Mouse (Mus musculus) lung, embryonic 16.5 days (tissue): Measurements from ENCODE around the gene Gng13. TPM values are rescaled to one million over a fixed set of nuclear protein-coding genes. Genes with fewer than 3 reads are reported as not detected.

ENCODE experiments used
- ATAC-seq: fragments of 200-750 bp; cut with Nextera tagmentation; 2 replicates; pipeline ENCODE4 v1.8.0; 2017; ENCODE audit warnings: low read depth, mild to moderate bottlenecking, moderate library complexity
- H3K27ac ChIP-seq: fragments of 300-500 bp; sonication (generic); 2 replicates; pipeline ENCODE4 v1.5.1; 2014; ENCODE audit warnings: mild to moderate bottlenecking, control low read depth, low read length
- H3K27me3 ChIP-seq: fragments of 300-500 bp; sonication (generic); 2 replicates; pipeline ENCODE4 v1.6.1; 2014; ENCODE audit warnings: low read depth, low read length, mixed read lengths; ENCODE audit not compliant: control insufficient read depth, insufficient read depth
- H3K36me3 ChIP-seq: fragments of 300-500 bp; sonication (generic); 2 replicates; pipeline ENCODE4 v1.6.1; 2014; ENCODE audit warnings: low read length; ENCODE audit not compliant: control insufficient read depth, insufficient read depth
- H3K4me1 ChIP-seq: fragments of 300-500 bp; sonication (generic); replicated peaks from 2 replicates; pipeline ENCODE4 v1.6.1; 2014; ENCODE audit warnings: low read length, mixed read lengths; ENCODE audit not compliant: control insufficient read depth, insufficient read depth
- H3K4me2 ChIP-seq: fragments of 300-500 bp; sonication (generic); 2 replicates; pipeline ENCODE4 v1.6.1; 2014; ENCODE audit warnings: low read depth, low read length, control low read depth
- H3K4me3 ChIP-seq: fragments of 300-500 bp; sonication (generic); 2 replicates; pipeline ENCODE4 v1.5.1; 2014; ENCODE audit warnings: mild to moderate bottlenecking, low read length, control low read depth
- H3K9ac ChIP-seq: fragments of 300-500 bp; sonication (generic); 2 replicates; pipeline ENCODE4 v1.6.1; 2014; ENCODE audit warnings: low read length, control low read depth
- H3K9me3 ChIP-seq: fragments of 300-500 bp; sonication (generic); 2 replicates; pipeline ENCODE4 v1.6.1; 2016; ENCODE audit warnings: low read length; ENCODE audit not compliant: control insufficient read depth
- WGBS: fragments of 180-500 bp; shearing (Covaris S2); extraction: QIAGEN DNeasy Blood & Tissue Kit; methylation state at CpG from one replicate; pipeline ENCODE4 v1.1.7; 2014; 5-methylcytosine and 5-hydroxymethylcytosine counted together
- microRNA-seq: library from miRNA; unstranded; fragments of <30 nt; microRNA quantifications from one replicate; pipeline ENCODE4, GENCODE M21; 2016
- polyA plus RNA-seq: library from polyadenylated mRNA; unstranded; fragments of >200 nt; fragmentation: Nextera tagmentation; extraction: Ambion mirVana; gene quantifications from 2 replicates; pipeline ENCODE4 v1.2.1, GENCODE M21; 2015

The Gng13 gene
- polyA plus RNA-seq, 1 experiment from 2014 or later, result 2.8 TPM

DNA sequence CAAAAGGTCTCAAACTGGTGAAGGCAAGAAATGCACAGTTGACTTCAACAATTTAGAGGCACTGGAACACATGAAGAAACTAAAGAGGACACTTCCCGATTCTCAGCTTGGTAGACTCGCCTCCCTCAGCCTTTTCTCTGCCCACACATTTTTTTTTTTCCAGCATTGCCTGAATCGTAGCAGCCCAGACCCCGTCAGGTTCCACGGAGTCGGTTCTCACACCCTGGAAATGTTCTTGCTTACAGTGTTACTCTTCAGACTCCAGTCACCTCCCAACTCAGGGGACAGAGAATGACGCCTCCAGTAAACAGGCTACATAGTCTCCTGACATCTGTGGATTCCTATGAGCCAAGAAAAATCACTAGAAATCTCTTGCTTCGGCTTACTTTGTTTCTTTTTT lies 43.2 kb downstream of the Gng13 start:
- no peak for ATAC-seq
- Histone ChIP-seq H3K9ac (no peak overlapping the region), H3K4me1 (peaks cover 6% of the 10 kb centered on the region), H3K4me3 (no peak overlapping the region), H3K27ac (no peak overlapping the region), H3K27me3 (no peaks in the 10 kb centered on the region), H3K36me3 (no peaks in the 10 kb centered on the region), H3K9me3 (no peaks in the 10 kb centered on the region), H3K4me2 (no peak overlapping the region)
- 62% methylated on average over 8 of the region's 8 CpGs for WGBS

DNA sequence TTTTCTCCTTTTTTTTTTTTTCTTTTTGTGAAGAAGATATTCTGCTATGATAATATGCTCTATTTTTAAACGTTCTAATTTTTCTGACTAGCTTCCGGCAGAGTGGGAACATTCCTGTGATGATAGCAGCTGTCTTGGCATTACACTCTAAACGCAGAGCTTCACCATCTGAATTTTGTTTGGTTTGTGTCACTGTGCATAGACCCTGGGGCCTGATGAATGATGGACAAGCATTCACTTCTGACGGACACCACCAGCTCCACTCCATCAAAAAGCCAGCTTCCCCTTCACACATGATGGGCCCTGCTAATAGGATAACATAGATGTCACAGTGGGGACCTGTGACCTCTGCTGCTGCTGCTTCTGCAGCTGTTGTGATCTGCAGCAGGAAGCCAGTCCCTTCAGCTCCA lies 44.6 kb downstream of the Gng13 start:
- H3K4me2 ChIP-seq, result no peak overlapping the region
- no peaks in the 10 kb centered on the region for H3K36me3 ChIP-seq
- H3K27me3 ChIP-seq, result no peaks in the 10 kb centered on the region
- no peaks in the 10 kb centered on the region for H3K4me1 ChIP-seq
- H3K9ac ChIP-seq, result no peak overlapping the region
- WGBS, result 21% methylated on average over 4 of the region's 4 CpGs
- H3K27ac ChIP-seq, result no peak overlapping the region
- H3K4me3 ChIP-seq, result no peak overlapping the region
- no peaks in the 10 kb centered on the region for H3K9me3 ChIP-seq
- ATAC-seq, result no peak

DNA sequence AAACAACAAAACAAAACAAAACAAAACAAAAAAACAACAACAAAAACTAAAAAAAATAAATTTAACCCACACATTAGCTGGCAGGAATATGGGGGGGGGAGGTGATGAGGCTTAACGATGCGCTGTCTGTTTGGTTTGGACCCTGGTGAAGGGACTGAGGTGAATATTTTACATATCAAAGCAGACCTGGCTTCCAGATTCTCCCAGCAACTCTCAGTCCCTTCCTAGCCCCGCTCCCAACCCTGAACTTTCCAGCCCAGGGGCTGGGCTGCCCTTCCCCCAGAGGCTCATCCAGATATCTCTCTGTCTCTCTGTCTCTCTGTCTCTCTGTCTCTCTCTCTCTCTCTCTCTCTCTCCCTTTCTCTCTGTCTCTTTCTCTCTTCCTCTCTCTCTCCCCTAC lies 45.6 kb downstream of the Gng13 start:
- 51% methylated on average over 3 of the region's 3 CpGs for WGBS

DNA sequence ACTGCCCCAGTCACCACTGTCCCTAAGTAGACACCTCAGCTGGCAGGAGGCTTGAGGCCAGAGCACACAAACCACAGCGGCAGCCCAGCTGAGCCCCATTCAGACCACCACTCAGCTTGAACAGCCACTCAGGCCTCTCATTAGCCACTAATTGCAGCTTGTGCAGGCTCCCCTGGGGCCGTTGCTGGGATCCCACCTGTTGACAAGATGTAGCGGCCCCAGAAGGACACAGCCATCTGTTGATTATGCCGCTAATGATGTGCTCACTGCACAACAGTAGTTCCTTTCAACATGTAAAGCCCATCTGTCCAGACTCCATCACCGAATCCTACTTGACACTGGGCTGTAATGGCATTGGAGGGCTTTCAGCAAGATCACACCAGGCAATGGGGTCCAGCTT lies 48.9 kb downstream of the Gng13 start:
- H3K27me3 ChIP-seq, result no peaks in the 10 kb centered on the region
- H3K4me2 ChIP-seq, result no peak overlapping the region
- 62% methylated on average over 5 of the region's 5 CpGs for WGBS
- no peak overlapping the region for H3K27ac ChIP-seq
- H3K9me3 ChIP-seq, result no peaks in the 10 kb centered on the region
- H3K36me3 ChIP-seq, result no peaks in the 10 kb centered on the region
- no peak overlapping the region for H3K9ac ChIP-seq
- no peak for ATAC-seq
- H3K4me3 ChIP-seq, result no peak overlapping the region
- no peaks in the 10 kb centered on the region for H3K4me1 ChIP-seq

More for the DNA sequence above, 45.6 kb downstream of the Gng13 start:
- H3K4me3 ChIP-seq, result no peak overlapping the region
- no peak overlapping the region for H3K27ac ChIP-seq
- H3K9me3 ChIP-seq, result no peaks in the 10 kb centered on the region
- ATAC-seq, result no peak
- no peaks in the 10 kb centered on the region for H3K27me3 ChIP-seq
- no peak overlapping the region for H3K4me2 ChIP-seq
- H3K4me1 ChIP-seq, result no peaks in the 10 kb centered on the region
- H3K36me3 ChIP-seq, result no peaks in the 10 kb centered on the region
- H3K9ac ChIP-seq, result no peak overlapping the region

Small RNA genes within 50 kb of the gene (microRNA-seq; reads per million reads assigned to microRNA genes)
- gene Gm25083, result not detected

Other genes with a start within 250 kb of the Gng13 start
- gene Sstr5, start 219.9 kb upstream of the Gng13 start, polyA plus RNA-seq, result 0.11 and 0.21 TPM in 2 replicates
- 0.50 and 0.52 TPM in 2 replicates for gene Sox8, start 146.5 kb upstream of the Gng13 start, polyA plus RNA-seq
- 26.9 TPM in 2 replicates for gene Lmf1, start 138.1 kb upstream of the Gng13 start, polyA plus RNA-seq
- 32.2 and 37.0 TPM in 2 replicates for gene Chtf18, start 10.2 kb downstream of the Gng13 start, polyA plus RNA-seq
- gene Rpusd1, start 10.5 kb downstream of the Gng13 start, polyA plus RNA-seq, result 25.0 and 26.6 TPM in 2 replicates
- 1.4 TPM in 2 replicates for gene Mslnl, start 18.9 kb downstream of the Gng13 start, polyA plus RNA-seq
- gene Msln, start 37.2 kb downstream of the Gng13 start, polyA plus RNA-seq, result 42.8 and 68.0 TPM in 2 replicates
- gene Narfl, start 56.6 kb downstream of the Gng13 start, polyA plus RNA-seq, result 27.8 and 30.9 TPM in 2 replicates
- gene Haghl, start 68.5 kb downstream of the Gng13 start, polyA plus RNA-seq, result 57.5 and 57.7 TPM in 2 replicates
- 2.1 and 4.5 TPM in 2 replicates for gene Ccdc78, start 69.4 kb downstream of the Gng13 start, polyA plus RNA-seq
- gene Fam173a, start 75.7 kb downstream of the Gng13 start, polyA plus RNA-seq, result 115 and 125 TPM in 2 replicates
- not detected in 2 replicates for gene AC134908.4, start 78.5 kb downstream of the Gng13 start, polyA plus RNA-seq
- 43.3 and 44.2 TPM in 2 replicates for gene Metrn, start 80.0 kb downstream of the Gng13 start, polyA plus RNA-seq
- gene Fbxl16, start 91.9 kb downstream of the Gng13 start, polyA plus RNA-seq, result 1.1 and 1.2 TPM in 2 replicates
- 28.5 and 28.9 TPM in 2 replicates for gene Wdr24, start 106.5 kb downstream of the Gng13 start, polyA plus RNA-seq
- gene Jmjd8, start 111.7 kb downstream of the Gng13 start, polyA plus RNA-seq, result 55.4 and 57.2 TPM in 2 replicates
- 314 and 316 TPM in 2 replicates for gene Stub1, start 116.2 kb downstream of the Gng13 start, polyA plus RNA-seq
- gene Rhbdl1, start 120.1 kb downstream of the Gng13 start, polyA plus RNA-seq, result 0.68 and 1.5 TPM in 2 replicates
- gene Gm20683, start 124.6 kb downstream of the Gng13 start, polyA plus RNA-seq, result 1.9 and 2.3 TPM in 2 replicates
- gene Rhot2, start 127.7 kb downstream of the Gng13 start, polyA plus RNA-seq, result 18.3 and 18.6 TPM in 2 replicates
- gene Wdr90, start 144.3 kb downstream of the Gng13 start, polyA plus RNA-seq, result 32.6 and 33.4 TPM in 2 replicates
- gene Mcrip2, start 151.6 kb downstream of the Gng13 start, polyA plus RNA-seq, result 20.6 and 21.6 TPM in 2 replicates
- gene Mettl26, start 157.9 kb downstream of the Gng13 start, polyA plus RNA-seq, result 54.2 and 58.4 TPM in 2 replicates
- gene Wfikkn1, start 163.7 kb downstream of the Gng13 start, polyA plus RNA-seq, result 0.43 and 0.50 TPM in 2 replicates
- 23.4 and 26.5 TPM in 2 replicates for gene Rab40c, start 202.6 kb downstream of the Gng13 start, polyA plus RNA-seq
- gene Pigq, start 227.8 kb downstream of the Gng13 start, polyA plus RNA-seq, result 62.0 and 64.2 TPM in 2 replicates
- 0.41 and 1.1 TPM in 2 replicates for gene Nhlrc4, start 227.8 kb downstream of the Gng13 start, polyA plus RNA-seq
- gene A930017K11Rik, start 235.4 kb downstream of the Gng13 start, polyA plus RNA-seq, result 0.08 and 0.16 TPM in 2 replicates